Mouse (Mus musculus) embryonic fibroblast, embryonic 13.5 days (primary cell): ENCODE measurements at regions not wholly inside any gene's neighbourhood (a gene's known extent, or its start where the extent isn't known, plus 50 kb on each side); places are given as distances from the start of the nearest gene placed in this dataset.
A peak's percentile ranks its signal among the peaks of the same experiment; 100 is the strongest.

Experiments used
- H3K27ac ChIP-seq: 2 replicates; pipeline ENCODE4 v1.5.1; 2012; ENCODE audit warnings: low read length, control low read depth, inconsistent platforms; ENCODE audit not compliant: insufficient read depth
- H3K4me1 ChIP-seq: 2 replicates; pipeline ENCODE4 v1.6.1; 2011; ENCODE audit warnings: low read length; ENCODE audit not compliant: control insufficient read depth, insufficient read depth
- H3K4me3 ChIP-seq: 2 replicates; pipeline ENCODE4 v1.5.1; 2011; ENCODE audit warnings: mild to moderate bottlenecking, control low read depth, low read length; ENCODE audit not compliant: insufficient read depth
- CTCF ChIP-seq: IDR thresholded peaks from 2 replicates; pipeline ENCODE4 v1.5.1; 2011; ENCODE audit warnings: mild to moderate bottlenecking, control low read depth, low read length, moderate library complexity, borderline replicate concordance; ENCODE audit not compliant: insufficient read depth
- POLR2A ChIP-seq: IDR thresholded peaks from 2 replicates; pipeline ENCODE4 v1.6.1; 2011; ENCODE audit warnings: low read depth, mild to moderate bottlenecking, control low read depth, low read length, moderate library complexity

DNA sequence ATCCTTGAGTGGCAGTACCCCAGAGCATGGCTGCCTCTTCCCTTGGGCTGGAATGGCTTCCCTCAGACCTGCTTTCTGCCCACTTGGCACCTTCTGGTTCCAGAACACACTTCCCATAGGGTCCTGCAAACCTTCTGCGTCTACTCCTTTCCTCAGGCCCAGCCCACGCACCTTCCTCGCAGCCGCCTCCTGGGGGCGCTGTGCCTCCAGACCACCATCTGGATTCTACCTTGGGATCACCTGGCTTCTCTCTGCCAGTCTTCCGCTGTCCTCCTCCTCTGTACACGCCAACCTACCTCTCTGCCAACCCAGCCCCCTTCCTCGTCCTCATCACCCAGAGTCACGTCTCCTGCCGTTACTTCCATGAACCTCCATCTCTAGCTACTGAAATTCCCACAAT is 166.0 kb downstream of the Zfp36l1 start:
- Histone ChIP-seq H3K4me3 (no peak overlapping the region), H3K27ac (no peak overlapping the region), H3K4me1 (peaks cover 15% of the 10 kb centered on the region)
- TF ChIP-seq CTCF (no peak), POLR2A (no peak)

DNA sequence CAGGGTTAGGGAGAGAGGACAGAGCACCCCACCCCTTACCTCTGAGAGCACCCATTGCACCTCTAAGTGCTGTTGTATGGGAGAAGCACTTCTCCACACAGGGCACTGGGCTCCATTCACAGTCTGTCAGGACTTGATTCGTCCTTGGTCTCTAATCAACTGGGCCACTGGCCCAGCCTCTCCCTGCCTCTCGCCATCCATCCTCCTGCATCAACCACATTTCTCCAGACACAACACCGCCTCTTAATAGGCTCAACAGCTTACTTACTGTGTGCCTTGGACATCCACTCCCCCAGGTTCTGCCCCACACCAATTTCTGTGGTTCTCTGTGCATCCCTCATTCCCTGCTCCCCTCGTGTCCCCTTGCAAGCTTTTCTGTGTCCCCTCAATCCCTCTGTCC is 166.9 kb downstream of the Zfp36l1 start:
- peaks cover 14% of the 10 kb centered on the region for H3K4me1 ChIP-seq
- H3K4me3 ChIP-seq: no peak overlapping the region
- H3K27ac ChIP-seq: no peak overlapping the region
- TF ChIP-seq POLR2A (no peak), CTCF (no peak)

DNA sequence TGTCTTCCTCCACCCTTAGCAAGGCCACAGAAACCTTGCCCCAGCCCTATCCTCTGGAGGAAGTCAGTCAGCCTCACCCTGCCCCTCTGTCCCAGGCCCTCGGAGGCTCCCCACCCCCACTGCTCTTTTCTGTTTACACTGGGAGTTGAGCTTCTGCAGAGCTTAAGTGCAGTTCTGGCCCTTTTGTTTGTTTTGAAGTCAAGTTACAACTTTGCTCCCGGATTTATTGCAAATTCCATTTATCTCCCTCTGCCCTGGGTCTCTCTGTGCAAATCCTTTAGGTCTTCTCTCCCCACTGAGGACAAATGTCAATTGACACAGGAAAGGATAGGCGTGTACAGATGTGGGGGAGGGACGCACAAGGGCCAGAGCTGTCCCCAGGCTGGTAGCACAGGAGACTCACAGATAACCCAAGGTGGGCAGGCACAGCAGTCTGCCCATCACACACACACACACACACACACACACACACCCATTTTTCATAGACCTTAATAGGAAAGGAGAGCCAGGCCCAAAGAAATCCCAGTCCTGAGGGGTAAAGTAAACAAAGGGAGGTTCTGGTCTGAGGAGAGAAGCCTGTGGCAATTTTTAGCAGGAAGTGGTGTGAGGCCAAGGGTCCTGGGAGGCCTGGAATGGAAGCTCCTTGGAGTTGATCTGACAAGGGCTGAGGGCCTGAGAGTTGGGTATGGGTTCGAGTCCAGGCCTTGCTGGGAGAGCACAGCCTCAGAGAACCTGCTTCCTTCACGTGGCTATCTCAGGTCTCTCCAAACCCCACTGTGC is 167.9 kb downstream of the Zfp36l1 start:
- Histone ChIP-seq H3K4me3 (no peak overlapping the region), H3K27ac (no peak overlapping the region; the same call in 1 of the 2 replicates), H3K4me1 (peaks cover 7% of the 10 kb centered on the region)
- TF ChIP-seq CTCF (no peak), POLR2A (no peak)

DNA sequence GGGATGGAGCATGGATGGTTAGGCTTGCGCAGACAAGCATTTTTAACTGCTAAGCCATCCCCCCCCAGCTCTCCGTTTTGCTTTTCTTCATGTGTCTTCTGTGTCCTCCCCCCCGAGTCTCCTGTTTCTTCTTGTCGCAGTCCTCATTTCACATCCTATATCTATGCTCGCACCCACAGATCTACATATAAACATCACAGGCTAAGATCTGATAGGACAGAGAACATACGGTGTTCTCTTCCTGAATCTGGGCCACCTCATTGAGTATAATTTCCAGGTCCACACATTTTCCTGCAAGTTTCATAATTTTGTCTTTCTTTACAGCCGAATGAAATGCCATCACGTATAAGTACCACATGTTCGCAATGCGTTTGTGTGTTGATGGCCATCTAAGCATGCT is 168.7 kb downstream of the Zfp36l1 start:
- peaks cover 7% of the 10 kb centered on the region for H3K4me1 ChIP-seq

DNA sequence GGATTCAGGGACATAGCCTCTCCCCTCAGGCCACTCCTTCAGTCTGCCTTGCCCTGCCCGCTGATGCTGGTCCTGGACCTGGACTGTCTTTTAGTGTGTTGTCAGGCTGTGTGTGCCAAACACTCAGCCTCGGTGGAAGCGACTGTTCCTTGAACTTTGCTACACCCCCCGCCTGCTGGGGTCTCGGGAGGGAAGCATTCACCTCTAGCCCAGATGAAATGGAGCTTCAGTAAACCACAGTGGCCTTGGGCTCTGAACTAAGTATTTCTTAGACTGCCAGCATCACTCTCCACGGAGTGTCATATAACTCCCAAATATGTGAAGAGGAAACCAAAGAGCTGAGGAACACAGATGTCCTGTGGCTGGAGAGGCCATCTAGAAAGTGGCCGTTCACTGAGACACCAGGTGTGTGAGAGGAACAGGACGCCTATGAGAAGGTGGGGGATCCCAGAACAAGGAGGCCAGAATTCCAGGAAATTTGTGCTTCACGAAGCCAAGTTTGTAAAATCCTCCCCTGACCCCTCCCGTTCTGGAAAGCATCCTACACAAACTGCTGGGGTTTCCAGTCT is 170.2 kb downstream of the Zfp36l1 start:
- H3K4me1 ChIP-seq: peaks cover 7% of the 10 kb centered on the region
- H3K4me3 ChIP-seq: no peak overlapping the region

More for the DNA sequence above, 168.7 kb downstream of the Zfp36l1 start:
- Histone ChIP-seq H3K4me3 (no peak overlapping the region), H3K27ac (no peak overlapping the region; the same call in 1 of the 2 replicates)
- no peak for TF ChIP-seq CTCF
- TF ChIP-seq POLR2A: no peak

DNA sequence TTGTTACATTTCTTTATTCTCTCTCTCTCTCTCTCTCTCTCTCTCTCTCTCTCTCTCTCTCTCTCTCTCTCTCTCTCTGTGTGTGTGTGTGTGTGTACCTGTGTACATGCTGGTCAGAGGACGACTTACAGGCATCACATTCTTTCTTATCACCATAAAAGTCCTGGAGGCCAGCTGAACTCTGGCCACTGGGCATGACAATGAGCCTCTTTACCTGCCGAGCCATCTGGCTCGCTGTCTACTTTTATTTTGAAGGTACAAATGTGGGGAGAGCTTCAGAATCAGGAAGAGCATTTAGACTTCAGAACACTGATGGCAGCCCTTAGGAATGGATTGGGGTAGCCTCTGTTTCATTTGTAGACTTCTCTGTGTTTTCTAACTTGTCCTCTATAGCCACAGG is 171.0 kb downstream of the Zfp36l1 start:
- Histone ChIP-seq H3K27ac (no peak overlapping the region), H3K4me1 (peaks cover 12% of the 10 kb centered on the region), H3K4me3 (no peak overlapping the region)
- TF ChIP-seq CTCF: no peak
- TF ChIP-seq POLR2A: no peak

More for the DNA sequence above, 170.2 kb downstream of the Zfp36l1 start:
- H3K27ac ChIP-seq: peak overlapping the region; percentile 16; the same call in 1 of the 2 replicates
- no peak for TF ChIP-seq CTCF
- TF ChIP-seq POLR2A: no peak

DNA sequence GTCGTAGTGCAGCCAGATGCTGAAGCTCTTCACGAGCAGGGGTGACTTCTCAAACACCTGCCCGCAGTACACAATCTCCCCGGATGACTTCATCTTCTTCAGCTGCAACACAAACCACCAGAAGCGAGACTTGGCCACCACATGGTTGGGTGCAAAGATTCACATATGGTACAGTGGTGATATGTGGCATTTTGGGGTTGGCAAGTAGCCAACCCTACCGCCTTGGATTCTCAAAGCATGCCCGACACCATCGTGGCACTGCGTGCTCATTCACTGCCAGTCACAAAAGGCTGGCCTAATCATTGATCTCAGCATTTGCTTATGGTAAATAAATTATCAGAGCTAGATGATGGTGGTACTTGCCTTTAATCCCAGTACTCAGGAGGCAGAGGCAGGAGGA is 173.4 kb downstream of the Zfp36l1 start:
- peaks cover 13% of the 10 kb centered on the region for H3K4me1 ChIP-seq
- no peak overlapping the region for H3K4me3 ChIP-seq
- no peak overlapping the region for H3K27ac ChIP-seq
- TF ChIP-seq CTCF (no peak), POLR2A (no peak)

DNA sequence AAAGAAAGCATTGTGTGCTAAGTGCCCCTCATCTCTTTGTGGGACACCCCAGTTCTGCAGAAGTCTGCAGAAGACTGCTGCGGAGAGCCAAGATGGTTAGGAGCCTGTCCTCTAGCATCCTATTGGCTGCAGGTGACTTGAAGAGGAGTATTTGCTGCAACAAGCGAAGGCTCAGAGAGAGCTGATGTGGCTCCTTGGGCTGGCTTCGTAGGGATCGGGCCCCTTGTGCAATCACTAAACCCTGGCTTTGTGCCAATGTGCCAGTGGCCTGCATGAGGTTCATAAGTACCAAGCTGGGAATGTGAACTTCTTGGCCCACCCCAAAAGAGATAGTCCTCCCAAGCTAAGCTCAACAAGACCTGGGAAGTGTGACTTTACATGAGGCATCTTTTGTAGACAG is 174.9 kb downstream of the Zfp36l1 start:
- no peak overlapping the region for H3K4me3 ChIP-seq
- TF ChIP-seq POLR2A (no peak), CTCF (no peak)
- peaks cover 13% of the 10 kb centered on the region for H3K4me1 ChIP-seq
- H3K27ac ChIP-seq: no peak overlapping the region

DNA sequence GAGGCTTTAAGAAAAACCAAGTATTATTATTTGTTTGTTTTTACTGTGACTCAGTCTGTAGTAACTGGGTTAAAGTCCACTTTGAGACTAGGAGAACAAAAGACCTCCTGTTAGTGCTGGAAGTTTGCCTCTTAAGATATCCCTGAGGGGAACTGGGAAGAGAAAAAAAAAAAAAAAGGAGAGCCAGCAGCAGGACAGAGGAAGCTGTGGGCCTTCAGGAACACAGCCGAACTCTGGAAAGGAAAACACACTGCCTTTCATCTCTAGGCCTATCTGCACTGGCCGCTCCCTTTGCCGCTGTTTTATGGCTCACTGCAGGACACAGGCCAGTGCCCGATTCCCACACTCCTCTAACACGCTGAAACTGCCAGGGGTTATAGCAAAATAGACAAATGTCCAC is 176.1 kb downstream of the Zfp36l1 start:
- Histone ChIP-seq H3K4me1 (peaks cover 6% of the 10 kb centered on the region), H3K4me3 (no peak overlapping the region), H3K27ac (0 out of 2 replicates have a peak overlapping the region, but pooled peaks have one; percentile 9)
- TF ChIP-seq POLR2A (no peak), CTCF (no peak)

DNA sequence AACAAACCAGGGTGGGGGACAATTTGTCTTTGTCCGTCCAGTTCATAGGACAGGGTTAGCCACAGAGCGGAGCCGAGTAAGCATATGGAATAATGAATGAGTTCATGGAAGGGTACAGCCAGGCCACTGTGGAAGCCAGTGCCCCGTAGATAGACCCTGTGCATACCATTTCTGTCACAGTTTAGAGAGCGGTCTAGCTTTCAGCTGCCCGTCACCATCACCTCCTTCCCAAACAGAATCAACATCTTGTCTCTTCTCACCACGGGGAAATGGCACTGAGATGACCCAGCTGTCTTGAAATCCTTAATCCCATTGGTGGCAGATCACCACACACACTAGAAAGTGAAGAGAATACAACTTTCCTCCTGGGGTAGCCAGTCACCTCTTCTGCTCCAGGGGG is 178.7 kb downstream of the Zfp36l1 start:
- Histone ChIP-seq H3K4me1 (peaks cover 9% of the 10 kb centered on the region), H3K4me3 (no peak overlapping the region), H3K27ac (no peak overlapping the region)
- TF ChIP-seq CTCF (no peak), POLR2A (no peak)

DNA sequence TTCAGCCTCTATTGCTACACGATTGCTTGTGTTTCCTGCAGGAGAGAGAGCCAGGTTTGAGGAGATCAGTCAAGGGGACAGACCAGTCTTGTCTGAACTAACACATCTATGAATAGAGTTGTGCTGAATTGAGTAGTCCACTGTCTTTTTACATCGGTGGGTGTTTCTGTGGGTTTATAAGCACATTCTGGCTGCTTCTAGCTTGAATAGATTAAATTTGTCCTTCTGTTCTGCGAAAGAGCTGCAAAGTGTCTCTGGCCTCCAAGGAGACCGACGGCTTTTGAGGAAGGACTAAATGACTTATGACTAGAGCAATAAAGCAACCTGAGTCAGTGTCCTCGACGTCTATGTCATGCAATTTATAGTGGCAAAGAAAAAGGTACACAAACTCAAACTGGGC is 179.9 kb downstream of the Zfp36l1 start:
- Histone ChIP-seq H3K4me3 (no peak overlapping the region), H3K4me1 (peaks cover 13% of the 10 kb centered on the region), H3K27ac (no peak overlapping the region)
- TF ChIP-seq POLR2A (no peak), CTCF (no peak)
